ENCODE assay signal across 30 mouse cellular contexts in genomic region chr9:46843781-46844180, GRCm38 (mm10).
DNase-seq lines count a peak whose midpoint lies in the region; ATAC-seq and TF ChIP-seq lines count a peak whose summit lies in the region.
"Had no signal": no experiment of that assay in that cellular context is flagged by ENCODE, and none has a peak within 500 bp of the region (broad histone marks: within the 10 kb centered on the region; RNA-seq: fewer than 3 reads in every experiment).

No protein-coding gene starts in this region.

- 64% methylated on average over 7 of the region's 7 CpGs for WGBS in hindbrain, embryonic 16.5 days
- 62% methylated on average over 7 of the region's 7 CpGs for WGBS in hindbrain, embryonic 14.5 days
- WGBS in midbrain, postnatal 0 days = 71% methylated on average over 7 of the region's 7 CpGs
- 62% methylated on average over 7 of the region's 7 CpGs for WGBS in midbrain, embryonic 14.5 days

- ATAC-seq in hindbrain, embryonic 16.5 days = peak; percentile 54; the same call in 1 of the 2 replicates
- no peak for ATAC-seq in hindbrain, embryonic 14.5 days (ENCODE audit: low FRiP score)
- ATAC-seq in midbrain, postnatal 0 days (ENCODE audit: low FRiP score) = no peak
- no peak for ATAC-seq in midbrain, embryonic 14.5 days (ENCODE audit: low FRiP score, low TSS enrichment)
- ATAC-seq: activated CD4-positive, CD25-positive, alpha-beta regulatory T cell, adult 4 months; CD4-positive, CD25-positive, alpha-beta regulatory T cell, adult 4 months; forebrain, embryonic 15.5 days; inflammation-experienced regulatory T-cells, adult 6 months; intestine, embryonic 16.5 days had no signal

- peaks cover 4% of the 10 kb centered on the region; the same call in 1 of the 2 replicates for H3K4me1 ChIP-seq in hindbrain, embryonic 16.5 days (ENCODE audit: control insufficient read depth, insufficient read depth, low read depth, low read length)
- H3K4me1 ChIP-seq in hindbrain, embryonic 14.5 days (replicated peaks; ENCODE audit: control insufficient read depth, insufficient read depth, low read length) = 0 out of 2 replicates have a peak, but pooled peaks cover 3% of the 10 kb centered on the region
- no peaks in the 10 kb centered on the region for H3K4me1 ChIP-seq in midbrain, postnatal 0 days (ENCODE audit: insufficient read depth, low read length)
- H3K4me1 ChIP-seq in midbrain, embryonic 14.5 days (ENCODE audit: control insufficient read depth, insufficient read depth, low read length) = no peaks in the 10 kb centered on the region
- H3K4me1 ChIP-seq: embryonic facial prominence, embryonic 10.5 days; embryonic facial prominence, embryonic 13.5 days; forebrain, embryonic 12.5 days; forebrain, embryonic 15.5 days; heart, embryonic 13.5 days; hindbrain, embryonic 15.5 days had no signal

- no peak overlapping the region for H3K4me3 ChIP-seq in hindbrain, embryonic 16.5 days (ENCODE audit: low read length)
- no peak overlapping the region for H3K4me3 ChIP-seq in hindbrain, embryonic 14.5 days (replicated peaks; ENCODE audit: low read length)
- no peak overlapping the region for H3K4me3 ChIP-seq in midbrain, postnatal 0 days (ENCODE audit: low read depth, low read length)
- H3K4me3 ChIP-seq in midbrain, embryonic 14.5 days (replicated peaks; ENCODE audit: low read depth, low read length) = no peak overlapping the region
- H3K4me3 ChIP-seq: embryonic facial prominence, embryonic 10.5 days; embryonic facial prominence, embryonic 13.5 days; erythroblast, embryonic 14.5 days; forebrain, embryonic 12.5 days; forebrain, embryonic 15.5 days; heart, adult 2 months; heart, embryonic 10.5 days; heart, embryonic 13.5 days; hindbrain, embryonic 15.5 days had no signal

- DNase-seq in hindbrain, embryonic 14.5 days (ENCODE audit: low spot score) = no peak
- peak; percentile 48 for DNase-seq in left cerebral cortex, postnatal 4 days
- DNase-seq in left cerebral cortex, adult 9 months (ENCODE audit: low spot score in 2 of 2) = no peak
- DNase-seq in midbrain, postnatal 0 days (ENCODE audit: low spot score) = peak; percentile 50
- DNase-seq in midbrain, embryonic 14.5 days = no peak
- DNase-seq in gastrocnemius, adult 18-20 months (ENCODE audit: low spot score) = no peak
- DNase-seq: adrenal gland, adult 8-10 months; adrenal gland, postnatal 25 days; cerebellum, adult 2 months; cerebellum, adult 9-11 months; cerebellum, postnatal 36 days; embryo, embryonic 11 days; gastrocnemius, postnatal 10 days; gastrocnemius, postnatal 36 days; heart, adult 2 months; heart, postnatal 14 days; heart, postnatal 4 days had no signal

- TF ChIP-seq CTCF in midbrain, postnatal 0 days (IDR thresholded peaks at IDR 0.05) = no peak

- H3K9me3 ChIP-seq in hindbrain, embryonic 16.5 days (ENCODE audit: control insufficient read depth, low read length) = no peaks in the 10 kb centered on the region
- H3K9me3 ChIP-seq in hindbrain, embryonic 14.5 days (ENCODE audit: control insufficient read depth, low read length) = no peaks in the 10 kb centered on the region
- no peaks in the 10 kb centered on the region for H3K9me3 ChIP-seq in midbrain, postnatal 0 days (ENCODE audit: low read length)
- H3K9me3 ChIP-seq in midbrain, embryonic 14.5 days (ENCODE audit: control insufficient read depth, low read length) = no peaks in the 10 kb centered on the region
- H3K9me3 ChIP-seq: embryonic facial prominence, embryonic 10.5 days; embryonic facial prominence, embryonic 13.5 days; forebrain, embryonic 12.5 days; forebrain, embryonic 15.5 days; heart, embryonic 10.5 days; heart, embryonic 13.5 days; hindbrain, embryonic 15.5 days had no signal

- H3K36me3 ChIP-seq in hindbrain, embryonic 16.5 days (ENCODE audit: control insufficient read depth, insufficient read depth, low read length) = no peaks in the 10 kb centered on the region
- H3K36me3 ChIP-seq in hindbrain, embryonic 14.5 days (replicated peaks; ENCODE audit: control insufficient read depth, insufficient read depth) = no peaks in the 10 kb centered on the region
- no peaks in the 10 kb centered on the region for H3K36me3 ChIP-seq in midbrain, postnatal 0 days (ENCODE audit: insufficient read depth, low read length)
- no peaks in the 10 kb centered on the region for H3K36me3 ChIP-seq in midbrain, embryonic 14.5 days (ENCODE audit: control insufficient read depth, insufficient read depth, low read length)
- H3K36me3 ChIP-seq: embryonic facial prominence, embryonic 10.5 days; embryonic facial prominence, embryonic 13.5 days; forebrain, embryonic 12.5 days; forebrain, embryonic 15.5 days; heart, embryonic 10.5 days; heart, embryonic 13.5 days; hindbrain, embryonic 15.5 days had no signal

- no peaks in the 10 kb centered on the region for H3K27me3 ChIP-seq in hindbrain, embryonic 16.5 days (replicated peaks; ENCODE audit: control insufficient read depth, insufficient read depth, low read length)
- no peaks in the 10 kb centered on the region for H3K27me3 ChIP-seq in hindbrain, embryonic 14.5 days (ENCODE audit: control insufficient read depth, insufficient read depth, low read length)
- H3K27me3 ChIP-seq in midbrain, postnatal 0 days (ENCODE audit: insufficient read depth, low read length) = no peaks in the 10 kb centered on the region
- no peaks in the 10 kb centered on the region for H3K27me3 ChIP-seq in midbrain, embryonic 14.5 days (ENCODE audit: control insufficient read depth, insufficient read depth, low read length)
- H3K27me3 ChIP-seq: embryonic facial prominence, embryonic 13.5 days; forebrain, embryonic 12.5 days; forebrain, embryonic 15.5 days; hindbrain, embryonic 15.5 days had no signal

- intact Hi-C loops in left cerebral cortex, postnatal 4 days (cut with DNase I) = no loop called here

- H3K4me2 ChIP-seq in hindbrain, embryonic 16.5 days (ENCODE audit: low read length) = no peak overlapping the region
- no peak overlapping the region for H3K4me2 ChIP-seq in hindbrain, embryonic 14.5 days (replicated peaks)
- no peak overlapping the region for H3K4me2 ChIP-seq in midbrain, postnatal 0 days (ENCODE audit: low read depth, low read length, poor library complexity, severe bottlenecking)
- H3K4me2 ChIP-seq in midbrain, embryonic 14.5 days (ENCODE audit: low read length) = no peak overlapping the region
- H3K4me2 ChIP-seq: embryonic facial prominence, embryonic 13.5 days; forebrain, embryonic 12.5 days; forebrain, embryonic 15.5 days; heart, embryonic 13.5 days; hindbrain, embryonic 15.5 days had no signal

- no peak overlapping the region for H3K9ac ChIP-seq in hindbrain, embryonic 16.5 days (ENCODE audit: low read depth, low read length)
- H3K9ac ChIP-seq in hindbrain, embryonic 14.5 days = no peak overlapping the region
- no peak overlapping the region for H3K9ac ChIP-seq in midbrain, postnatal 0 days (replicated peaks; ENCODE audit: low read length, poor library complexity, severe bottlenecking)
- no peak overlapping the region for H3K9ac ChIP-seq in midbrain, embryonic 14.5 days (replicated peaks; ENCODE audit: low read length)
- H3K9ac ChIP-seq: embryonic facial prominence, embryonic 13.5 days; forebrain, embryonic 12.5 days; forebrain, embryonic 15.5 days; heart, embryonic 13.5 days; hindbrain, embryonic 15.5 days had no signal

- no peak overlapping the region for H3K27ac ChIP-seq in hindbrain, embryonic 16.5 days (ENCODE audit: low read depth, low read length)
- no peak overlapping the region for H3K27ac ChIP-seq in hindbrain, embryonic 14.5 days
- no peak overlapping the region for H3K27ac ChIP-seq in midbrain, postnatal 0 days (ENCODE audit: low read depth, low read length)
- H3K27ac ChIP-seq in midbrain, embryonic 14.5 days (replicated peaks; ENCODE audit: low read depth, low read length) = no peak overlapping the region
- H3K27ac ChIP-seq: embryonic facial prominence, embryonic 10.5 days; embryonic facial prominence, embryonic 13.5 days; forebrain, embryonic 12.5 days; forebrain, embryonic 15.5 days; heart, adult 2 months; heart, embryonic 10.5 days; heart, embryonic 13.5 days; hindbrain, embryonic 15.5 days had no signal

Comparison
In these comparisons a context has a peak if more than half of its experiments do, and no peak if none do; other contexts are left out.
1. DNase-seq: peak in left cerebral cortex, postnatal 4 days (single experiment) and midbrain, postnatal 0 days (single experiment); none in hindbrain, embryonic 14.5 days (single experiment), left cerebral cortex, adult 9 months (0 of 2), midbrain, embryonic 14.5 days (single experiment) and gastrocnemius, adult 18-20 months (single experiment).